Mouse (Mus musculus) megakaryocyte, embryonic 14.5 days (primary cell): ENCODE results near the gene Ctse.

ENCODE experiments used
- FLI1 ChIP-seq: IDR thresholded peaks from 2 replicates; pipeline ENCODE4 v1.6.1; 2012; ENCODE audit warnings: low read length, inconsistent platforms, mixed read lengths
- GATA1 ChIP-seq: IDR thresholded peaks from 3 replicates; pipeline ENCODE4 v1.6.1; 2012; ENCODE audit warnings: mixed read lengths, low read length, inconsistent platforms, borderline replicate concordance

DNA sequence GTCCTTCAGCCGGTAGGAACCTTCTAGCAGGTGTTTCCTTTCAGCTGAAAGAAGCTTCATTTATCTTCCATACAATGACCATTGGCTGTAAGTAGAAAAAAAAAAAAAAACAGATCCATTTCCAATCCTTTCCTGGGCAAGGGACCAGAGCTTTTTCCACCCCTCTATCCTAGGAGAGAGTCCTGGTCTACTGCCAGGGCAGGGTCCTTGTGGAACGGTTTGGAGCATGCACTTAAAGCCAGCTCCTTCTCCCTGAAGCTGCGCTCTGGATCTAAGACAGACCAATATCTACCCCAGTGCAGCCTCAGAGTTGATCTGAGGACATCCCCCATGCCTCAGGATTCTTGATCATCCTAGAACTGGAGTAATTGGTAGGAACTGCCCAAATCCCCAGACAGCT lies 83.9 kb downstream of the Ctse start:
- TF ChIP-seq GATA1 (no peak), FLI1 (no peak)
